Mouse (Mus musculus) urinary bladder, adult 2 months (tissue): ENCODE data around the gene Prkacb. TPM values are rescaled to one million over a fixed set of nuclear protein-coding genes. Genes with fewer than 3 reads are reported as not detected.

Experiments used
- DNase-seq: peaks from one replicate; pipeline ENCODE4 v3.0.0; 2022; ENCODE audit warnings: low spot score
- polyA plus RNA-seq: library from polyadenylated mRNA; depleted of rRNA; stranded (reverse); fragments of >200 nt; gene quantifications from 2 replicates; pipeline ENCODE4 v1.2.3, GENCODE M21; 2012

The Prkacb gene
- polyA plus RNA-seq, 1 experiment: 82.5 TPM

DNA sequence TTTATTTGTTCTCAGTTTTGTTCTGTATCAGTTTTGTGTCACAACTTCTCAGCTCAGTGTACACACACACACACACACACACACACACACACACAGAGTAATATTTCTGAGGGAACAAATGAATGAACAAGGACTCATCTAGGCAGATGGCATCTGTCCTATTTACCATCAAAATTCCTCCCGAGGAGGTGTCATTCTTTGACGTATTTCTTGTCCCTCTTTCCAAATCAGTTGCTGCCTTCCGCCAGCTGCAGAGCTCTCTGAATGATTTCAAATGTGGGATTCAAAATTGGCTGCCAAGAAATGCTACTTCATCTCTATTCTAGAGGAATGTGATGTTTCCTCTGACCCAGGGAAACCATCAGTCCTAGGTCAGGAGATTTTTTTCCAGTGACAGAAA lies 89.8 kb downstream of the Prkacb start:
- no peak for DNase-seq

GRCm38 (mm10) chr3:146719696-146720095 lies 93.1 kb downstream of the Prkacb start:
- no peak for DNase-seq

- DNase-seq: no peak
Observed at GRCm38 (mm10) chr3:146718251-146718650, 94.5 kb downstream of the Prkacb start.

DNA sequence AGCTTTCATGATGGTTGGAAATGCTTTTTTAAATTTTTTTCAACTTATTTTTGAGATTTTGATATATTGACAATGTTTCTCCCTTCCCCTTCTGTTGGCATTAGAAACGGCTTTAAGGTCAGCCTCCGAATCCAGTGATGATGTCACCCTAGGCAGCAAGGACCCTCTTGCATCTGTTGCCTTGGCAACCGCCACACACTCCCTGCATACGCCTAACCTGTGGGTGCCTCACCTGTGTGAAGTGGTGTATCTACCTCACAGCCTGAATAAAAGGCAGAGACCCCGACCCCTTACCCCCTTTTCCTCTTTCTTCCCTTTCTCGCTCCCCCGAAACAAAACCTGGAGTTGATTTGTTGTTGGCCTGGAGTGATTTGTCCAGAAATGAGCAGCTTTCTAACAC lies 100.5 kb downstream of the Prkacb start:
- DNase-seq: no peak

DNA sequence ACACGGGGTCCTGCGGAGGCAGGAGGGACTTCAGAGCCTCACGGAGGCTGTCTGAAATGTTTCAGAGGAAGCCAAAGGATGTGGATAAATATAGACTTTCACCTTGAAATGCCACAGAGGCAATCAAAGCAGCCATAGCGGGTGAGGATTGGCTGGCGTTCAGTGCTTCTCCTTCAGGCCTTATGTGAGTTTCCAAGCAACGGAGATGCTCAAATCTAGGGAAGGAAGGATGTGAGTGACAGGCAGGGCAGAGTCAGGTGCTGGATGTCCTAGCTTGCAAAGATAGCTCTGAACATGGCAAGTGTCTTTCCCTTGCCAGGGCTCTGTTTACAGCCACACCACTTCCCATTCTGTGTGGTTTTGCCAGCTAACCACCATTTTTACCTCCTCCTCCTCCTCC lies 101.2 kb downstream of the Prkacb start:
- no peak for DNase-seq

GRCm38 (mm10) chr3:146711084-146711483 lies 101.7 kb downstream of the Prkacb start:
- no peak for DNase-seq

DNA sequence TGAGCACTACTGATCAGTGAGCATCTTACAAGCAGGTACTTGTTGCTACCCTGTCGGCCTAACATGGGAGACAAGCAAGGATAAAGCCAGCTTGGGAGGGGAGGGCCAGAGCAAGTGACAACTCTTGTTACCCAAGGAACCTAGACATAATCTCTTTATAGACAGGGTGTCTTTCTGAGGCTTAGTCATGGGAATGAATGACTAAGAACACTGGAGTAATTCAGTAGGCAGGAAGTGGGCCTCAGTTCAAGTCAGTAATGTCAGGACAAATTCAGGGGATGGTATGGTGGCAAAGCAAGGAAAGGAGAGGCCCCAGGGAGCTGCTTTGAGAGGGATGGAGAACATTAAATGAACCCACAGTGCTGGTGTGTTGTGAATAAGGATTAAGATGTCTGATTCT lies 103.7 kb downstream of the Prkacb start:
- DNase-seq: no peak

- no peak for DNase-seq
Observed at GRCm38 (mm10) chr3:146708381-146708780, 104.4 kb downstream of the Prkacb start.

- DNase-seq: no peak
Observed at GRCm38 (mm10) chr3:146704099-146704498, 108.7 kb downstream of the Prkacb start.

GRCm38 (mm10) chr3:146700051-146700450 lies 112.7 kb downstream of the Prkacb start:
- DNase-seq: no peak

DNA sequence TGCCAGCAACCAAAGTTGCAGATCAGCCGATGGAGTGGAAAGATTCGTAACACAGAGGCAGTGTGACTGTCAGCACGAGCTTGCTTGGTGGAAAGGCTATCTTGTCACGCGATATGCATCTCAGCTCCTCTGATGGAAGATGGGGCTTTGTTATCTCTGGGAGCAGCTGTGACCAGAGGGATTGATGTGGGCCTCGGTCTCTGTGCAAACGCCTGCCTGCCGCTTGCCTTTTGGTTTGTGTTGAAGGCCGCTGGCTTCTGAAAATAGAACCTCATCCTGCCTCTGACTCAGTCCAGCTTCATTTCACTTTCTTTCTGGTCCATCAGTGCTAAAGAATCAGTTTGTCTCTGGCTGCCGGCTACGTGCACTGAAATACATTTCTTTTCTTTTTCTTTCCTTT lies 113.8 kb downstream of the Prkacb start:
- no peak for DNase-seq

GRCm38 (mm10) chr3:146692547-146692946 lies 120.2 kb downstream of the Prkacb start:
- DNase-seq: no peak

GRCm38 (mm10) chr3:146687121-146687725 lies 125.6 kb downstream of the Prkacb start:
- DNase-seq: no peak

- no peak for DNase-seq
Observed at GRCm38 (mm10) chr3:146686428-146686827, 126.4 kb downstream of the Prkacb start.

DNA sequence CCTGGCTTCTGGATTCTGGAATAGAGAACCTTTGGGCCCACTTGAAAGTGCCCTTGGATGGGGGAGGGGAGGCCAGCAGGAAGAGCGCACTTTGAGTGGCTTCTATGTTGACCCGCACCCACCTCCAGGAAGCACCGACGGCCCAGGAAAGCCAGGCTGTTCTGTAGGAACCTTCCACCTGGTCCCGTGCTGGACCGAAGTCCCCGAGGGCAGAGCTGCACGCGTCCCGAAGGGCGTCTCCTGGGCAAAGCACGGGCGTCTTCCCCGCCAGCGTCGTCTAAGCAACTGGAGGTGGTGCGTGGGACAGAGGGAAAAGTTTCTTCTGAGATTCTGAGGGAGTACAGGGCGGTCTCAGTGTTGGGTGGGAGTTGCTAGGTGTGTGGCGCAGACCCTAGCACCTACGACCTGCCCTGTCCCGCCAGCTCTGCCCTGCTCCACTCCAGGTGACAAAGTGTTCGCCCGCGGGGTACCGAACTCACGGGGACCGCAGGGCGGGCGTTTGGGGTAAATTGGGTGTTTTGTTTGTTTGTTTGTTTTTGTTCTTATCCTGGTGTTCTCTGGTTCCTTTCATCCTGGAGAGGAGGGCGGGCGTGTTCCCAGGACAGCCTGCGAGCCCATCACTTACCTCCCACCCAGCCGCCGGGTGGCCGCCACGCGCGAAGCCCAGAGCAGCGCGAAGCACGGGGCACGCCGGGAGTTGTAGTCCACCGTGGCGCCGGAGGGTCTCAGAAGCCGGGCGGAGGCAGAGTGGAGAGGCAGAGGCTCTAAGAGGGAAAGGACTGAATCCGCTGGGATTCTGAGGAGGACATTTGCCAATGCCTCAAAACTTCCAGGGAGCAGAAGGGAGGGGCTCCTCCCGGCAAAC lies 127.7 kb downstream of the Prkacb start, which contains the start of gene Samd13:
Samd13 (minus strand) TSS at position 782 of the 865 bp plus-strand sequence.
- DNase-seq: peak; percentile 29

DNA sequence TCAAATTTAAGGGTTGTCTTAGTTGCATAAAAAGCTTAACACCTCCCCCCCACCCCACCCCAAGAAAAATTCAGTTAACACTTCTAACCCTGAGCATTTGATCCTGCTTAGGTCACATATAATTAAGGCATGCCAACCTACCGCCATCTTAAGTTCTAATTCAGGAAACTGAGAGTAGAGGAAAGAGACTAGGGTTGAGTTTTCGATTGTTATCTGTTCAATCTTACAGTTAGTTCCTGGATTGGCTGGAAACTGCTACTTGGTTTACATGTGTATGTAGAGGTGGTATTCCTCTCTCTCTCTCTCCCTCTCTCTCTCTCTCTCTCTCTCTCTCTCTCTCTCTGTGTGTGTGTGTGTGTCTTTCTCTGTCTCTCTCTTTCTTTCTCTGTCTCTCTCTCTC lies 129.7 kb downstream of the Prkacb start:
- no peak for DNase-seq

DNA sequence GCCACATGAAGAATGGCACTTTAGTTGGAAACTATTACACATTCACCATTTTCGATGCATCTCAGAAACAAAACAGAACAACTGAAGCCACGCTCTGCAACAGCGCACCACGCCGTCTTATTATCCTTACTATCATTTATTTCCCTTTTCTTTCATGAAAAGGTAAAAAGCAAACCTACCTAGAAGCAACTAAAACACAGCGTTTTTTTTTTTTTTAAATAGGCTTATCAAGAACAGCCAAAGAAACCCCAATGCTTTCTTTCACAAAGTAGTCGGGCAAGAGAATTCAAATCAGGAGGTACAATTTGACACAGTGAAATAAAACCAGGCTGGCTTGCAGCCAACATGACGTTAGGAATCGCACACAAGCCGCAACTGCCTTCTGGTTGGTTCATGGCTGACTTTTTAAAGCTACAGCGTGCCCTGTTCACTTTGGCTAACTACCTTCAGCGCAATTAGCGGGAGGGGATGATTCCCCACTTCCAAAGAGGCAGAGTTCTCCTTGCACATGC lies 130.6 kb downstream of the Prkacb start:
- DNase-seq: no peak

- DNase-seq: no peak
Observed at GRCm38 (mm10) chr3:146681696-146682095, 131.1 kb downstream of the Prkacb start.

- DNase-seq: no peak
Observed at GRCm38 (mm10) chr3:146680625-146681024, 132.2 kb downstream of the Prkacb start.

- DNase-seq: no peak
Observed at GRCm38 (mm10) chr3:146679646-146680045, 133.1 kb downstream of the Prkacb start.
